Mouse (Mus musculus): ENCODE data around the gene Bcat1. TPM values are rescaled to one million over a fixed set of nuclear protein-coding genes. Genes with fewer than 3 reads are reported as not detected.

The Bcat1 gene
- total and polyA plus RNA-seq, 3 experiments, result 0.37 to 1.0 (median 0.86) TPM

DNA sequence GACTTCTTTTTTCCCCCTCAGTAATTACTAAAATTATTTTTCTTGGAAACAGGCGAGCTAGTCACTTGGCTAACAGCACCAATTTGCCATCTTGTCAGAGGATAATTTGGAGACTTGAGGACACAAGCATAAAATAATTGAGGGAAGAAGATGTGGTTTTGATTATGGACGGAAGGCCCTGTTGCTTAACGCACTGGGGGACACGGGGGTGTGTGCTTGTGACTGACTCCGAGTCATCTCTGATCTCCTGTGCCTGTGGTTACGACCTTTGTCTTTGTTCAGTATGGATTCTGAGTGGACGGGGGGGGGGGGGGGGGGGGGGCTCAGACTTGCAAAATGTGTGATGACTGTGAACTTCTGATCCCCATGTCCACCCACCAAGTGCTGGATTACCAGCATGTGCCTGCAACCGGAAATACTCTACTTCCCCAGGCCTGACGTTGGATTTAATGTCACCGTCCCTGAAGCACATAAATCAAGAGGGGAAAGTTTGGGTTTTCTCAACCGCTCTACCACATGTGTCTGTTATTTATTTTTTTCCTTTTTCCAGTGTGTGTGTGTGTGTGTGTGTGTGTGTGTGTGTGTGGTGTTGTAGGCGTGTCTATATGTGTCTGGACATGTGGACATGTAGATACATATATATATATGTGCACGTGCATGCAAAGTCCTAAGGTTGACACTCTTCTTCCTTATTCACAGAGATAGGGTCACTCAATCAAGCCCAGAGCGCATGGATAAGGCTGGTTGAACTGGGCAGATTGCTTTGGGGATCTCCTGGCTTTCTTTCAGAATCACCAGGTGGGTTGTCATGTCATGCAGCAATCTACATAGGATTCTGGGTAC, 73.7 kb downstream of the Bcat1 start:
- no peak for DNase-seq
- Histone ChIP-seq H3K36me3 (ENCODE audit: control insufficient read depth, insufficient read depth, low read length) (no peaks in the 10 kb centered on the region), H3K4me1 (ENCODE audit: control insufficient read depth, insufficient read depth, low read length) (no peaks in the 10 kb centered on the region), H3K79me2 (replicated peaks; ENCODE audit: control insufficient read depth, insufficient read depth, low read length) (no peaks in the 10 kb centered on the region), H3K4me3 (no peak overlapping the region), H3K27me3 (ENCODE audit: control insufficient read depth, insufficient read depth, low read length) (peaks cover 2% of the 10 kb centered on the region; the same call in 1 of the 2 replicates), H3K27ac (no peak overlapping the region), H3K9ac (ENCODE audit: low read depth, low read length) (no peak overlapping the region)
- TF ChIP-seq POLR2A (IDR thresholded peaks at IDR 0.05; ENCODE audit: insufficient read depth, low read depth, low read length) (no peak), CTCF (IDR thresholded peaks at IDR 0.05) (no peak), EP300 (IDR thresholded peaks at IDR 0.05; ENCODE audit: insufficient read depth, low read depth, low read length) (no peak)
- intact Hi-C loops (cut with DNase I), result no loop called here
- WGBS, result 76% methylated on average over 14 of the region's 14 CpGs

DNA sequence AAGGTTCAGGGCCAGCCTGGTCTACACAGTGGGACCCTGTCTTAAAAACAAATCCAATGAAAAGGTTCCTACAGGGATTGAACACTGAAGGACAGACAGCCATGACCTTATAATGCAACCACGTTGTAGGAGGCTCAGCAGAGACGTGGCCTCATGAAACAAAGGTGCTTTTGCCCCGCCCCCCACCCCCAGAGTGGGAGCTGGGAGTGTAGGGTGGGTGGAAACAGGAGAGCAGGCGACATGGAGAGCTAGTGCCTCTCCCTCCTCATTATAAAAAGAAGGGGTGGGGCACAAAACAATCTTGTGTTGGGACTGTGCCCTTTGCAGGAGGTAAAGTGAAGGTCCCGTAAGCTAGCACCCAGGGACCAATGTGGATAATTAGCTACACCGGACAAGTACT, 74.5 kb downstream of the Bcat1 start:
- Histone ChIP-seq H3K27me3 (ENCODE audit: control insufficient read depth, insufficient read depth, low read length) (peaks cover 2% of the 10 kb centered on the region; the same call in 1 of the 2 replicates), H3K4me3 (no peak overlapping the region), H3K9ac (ENCODE audit: low read depth, low read length) (no peak overlapping the region), H3K79me2 (replicated peaks; ENCODE audit: control insufficient read depth, insufficient read depth, low read length) (no peaks in the 10 kb centered on the region), H3K4me1 (ENCODE audit: control insufficient read depth, insufficient read depth, low read length) (no peaks in the 10 kb centered on the region), H3K36me3 (ENCODE audit: control insufficient read depth, insufficient read depth, low read length) (no peaks in the 10 kb centered on the region), H3K27ac (no peak overlapping the region)
- DNase-seq, result no peak
- 62% methylated on average over 6 of the region's 6 CpGs for WGBS
- TF ChIP-seq POLR2A (IDR thresholded peaks at IDR 0.05; ENCODE audit: insufficient read depth, low read depth, low read length), result no peak
- TF ChIP-seq CTCF (IDR thresholded peaks at IDR 0.05), result no peak
- no peak for TF ChIP-seq EP300 (IDR thresholded peaks at IDR 0.05; ENCODE audit: insufficient read depth, low read depth, low read length)
- intact Hi-C loops (cut with DNase I), result no loop called here

DNA sequence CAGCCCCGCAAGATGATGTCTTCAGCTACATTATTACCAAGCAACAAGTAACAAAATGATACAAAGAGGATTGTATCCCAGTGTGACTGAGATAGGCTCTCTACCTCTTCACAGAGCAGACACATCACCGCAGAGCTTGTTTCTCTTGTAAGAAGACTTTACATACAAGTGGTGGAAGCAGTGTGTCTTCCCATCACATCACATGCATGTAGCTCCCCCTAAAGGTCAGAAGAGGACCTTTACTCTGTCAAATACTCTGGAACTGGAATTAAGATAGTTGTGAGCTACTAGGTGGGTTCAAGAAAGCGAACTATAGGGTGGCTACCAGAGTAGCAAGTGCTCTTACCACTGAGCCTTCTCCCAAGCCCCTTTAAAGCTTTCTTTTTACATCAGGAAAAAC, 78.8 kb downstream of the Bcat1 start:
- Histone ChIP-seq H3K27me3 (ENCODE audit: control insufficient read depth, insufficient read depth, low read length) (peaks cover 2% of the 10 kb centered on the region; the same call in 1 of the 2 replicates), H3K27ac (no peak overlapping the region)
- TF ChIP-seq POLR2A (IDR thresholded peaks at IDR 0.05; ENCODE audit: insufficient read depth, low read depth, low read length) (no peak), EP300 (IDR thresholded peaks at IDR 0.05; ENCODE audit: insufficient read depth, low read depth, low read length) (no peak), CTCF (IDR thresholded peaks at IDR 0.05) (peak; percentile 56)

GRCm38 (mm10) chr6:144992111-144992510, 83.9 kb downstream of the Bcat1 start:
- H3K4me3 ChIP-seq, result no peak overlapping the region
- no peaks in the 10 kb centered on the region for H3K36me3 ChIP-seq (ENCODE audit: control insufficient read depth, insufficient read depth, low read length)
- H3K4me1 ChIP-seq (ENCODE audit: control insufficient read depth, insufficient read depth, low read length), result no peaks in the 10 kb centered on the region
- DNase-seq, result no peak
- TF ChIP-seq EP300 (IDR thresholded peaks at IDR 0.05; ENCODE audit: insufficient read depth, low read depth, low read length), result no peak
- TF ChIP-seq POLR2A (IDR thresholded peaks at IDR 0.05; ENCODE audit: insufficient read depth, low read depth, low read length), result no peak
- TF ChIP-seq CTCF (IDR thresholded peaks at IDR 0.05), result no peak
- H3K27me3 ChIP-seq (ENCODE audit: control insufficient read depth, insufficient read depth, low read length), result no peaks in the 10 kb centered on the region
- H3K79me2 ChIP-seq (replicated peaks; ENCODE audit: control insufficient read depth, insufficient read depth, low read length), result no peaks in the 10 kb centered on the region
- WGBS, result 29% methylated on average over 3 of the region's 3 CpGs
- H3K27ac ChIP-seq, result no peak overlapping the region
- intact Hi-C loops (cut with DNase I), result no loop called here
- H3K9ac ChIP-seq (ENCODE audit: low read depth, low read length), result no peak overlapping the region

More for the DNA sequence above, 78.8 kb downstream of the Bcat1 start:
- Histone ChIP-seq H3K36me3 (ENCODE audit: control insufficient read depth, insufficient read depth, low read length) (no peaks in the 10 kb centered on the region), H3K4me3 (no peak overlapping the region), H3K9ac (ENCODE audit: low read depth, low read length) (no peak overlapping the region), H3K4me1 (ENCODE audit: control insufficient read depth, insufficient read depth, low read length) (no peaks in the 10 kb centered on the region), H3K79me2 (replicated peaks; ENCODE audit: control insufficient read depth, insufficient read depth, low read length) (no peaks in the 10 kb centered on the region)
- intact Hi-C loops (cut with DNase I), result no loop called here
- no peak for DNase-seq
- WGBS, result 88% methylated on average over 3 of the region's 3 CpGs

GRCm38 (mm10) chr6:144989193-144989592, 86.8 kb downstream of the Bcat1 start:
- intact Hi-C loops (cut with DNase I), result no loop called here
- H3K4me3 ChIP-seq, result no peak overlapping the region
- DNase-seq, result no peak
- H3K79me2 ChIP-seq (replicated peaks; ENCODE audit: control insufficient read depth, insufficient read depth, low read length), result no peaks in the 10 kb centered on the region
- H3K27me3 ChIP-seq (ENCODE audit: control insufficient read depth, insufficient read depth, low read length), result no peaks in the 10 kb centered on the region
- 84% methylated on average over 4 of the region's 4 CpGs for WGBS
- 0 out of 2 replicates have a peak, but pooled peaks have one; percentile 3 for TF ChIP-seq CTCF (IDR thresholded peaks at IDR 0.05)
- no peak for TF ChIP-seq EP300 (IDR thresholded peaks at IDR 0.05; ENCODE audit: insufficient read depth, low read depth, low read length)
- no peak overlapping the region for H3K9ac ChIP-seq (ENCODE audit: low read depth, low read length)
- H3K27ac ChIP-seq, result no peak overlapping the region
- H3K4me1 ChIP-seq (ENCODE audit: control insufficient read depth, insufficient read depth, low read length), result no peaks in the 10 kb centered on the region
- no peaks in the 10 kb centered on the region for H3K36me3 ChIP-seq (ENCODE audit: control insufficient read depth, insufficient read depth, low read length)

DNA sequence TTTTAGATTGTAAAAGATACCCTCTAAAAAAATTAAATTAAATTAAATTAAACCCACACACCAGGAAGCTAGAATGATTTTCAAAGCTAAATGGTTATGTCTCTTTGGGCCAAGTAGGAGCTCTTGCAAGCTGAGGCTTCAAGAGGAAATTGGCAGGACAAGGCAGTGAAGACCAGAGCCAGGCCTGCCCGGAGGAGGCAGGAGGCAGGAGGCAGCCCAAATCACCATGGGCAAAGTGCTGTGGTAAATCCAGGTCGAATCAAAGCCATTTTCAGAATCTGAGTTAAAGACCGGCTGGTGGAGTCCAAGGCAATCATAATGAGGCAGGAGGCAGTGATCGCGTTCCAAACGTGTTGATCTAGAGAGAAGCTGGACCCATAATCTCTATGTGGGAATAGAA, 88.3 kb downstream of the Bcat1 start:
- H3K27ac ChIP-seq, result no peak overlapping the region
- intact Hi-C loops (cut with DNase I), result no loop called here
- no peaks in the 10 kb centered on the region for H3K79me2 ChIP-seq (replicated peaks; ENCODE audit: control insufficient read depth, insufficient read depth, low read length)
- H3K9ac ChIP-seq (ENCODE audit: low read depth, low read length), result no peak overlapping the region
- no peaks in the 10 kb centered on the region for H3K4me1 ChIP-seq (ENCODE audit: control insufficient read depth, insufficient read depth, low read length)
- no peaks in the 10 kb centered on the region for H3K36me3 ChIP-seq (ENCODE audit: control insufficient read depth, insufficient read depth, low read length)
- TF ChIP-seq POLR2A (IDR thresholded peaks at IDR 0.05; ENCODE audit: insufficient read depth, low read depth, low read length) (no peak), EP300 (IDR thresholded peaks at IDR 0.05; ENCODE audit: insufficient read depth, low read depth, low read length) (no peak), CTCF (IDR thresholded peaks at IDR 0.05) (no peak)
- DNase-seq, result no peak
- no peaks in the 10 kb centered on the region for H3K27me3 ChIP-seq (ENCODE audit: control insufficient read depth, insufficient read depth, low read length)
- H3K4me3 ChIP-seq, result no peak overlapping the region
- WGBS, result 82% methylated on average over 6 of the region's 6 CpGs
